Mouse (Mus musculus) lung, adult 2 months (tissue): Measurements from ENCODE around the gene Haspin. TPM values are rescaled to one million over a fixed set of nuclear protein-coding genes. Genes with fewer than 3 reads are reported as not detected.

Experiments
- DNase-seq: peaks from one replicate; pipeline ENCODE4 v3.0.0; 2022
- H3K4me1 ChIP-seq: fragments of 200-500 bp; 2 replicates; pipeline ENCODE4 v1.6.1; 2011; ENCODE audit warnings: low read length; ENCODE audit not compliant: control insufficient read depth, insufficient read depth
- H3K4me3 ChIP-seq: fragments of 200-500 bp; replicated peaks from 2 replicates; pipeline ENCODE3; 2011; ENCODE audit warnings: low read depth, mild to moderate bottlenecking, control low read depth, low read length; ENCODE audit errors: extremely low read depth
- CTCF ChIP-seq: fragments of 200-500 bp; IDR thresholded peaks from 2 replicates; pipeline ENCODE4 v1.5.1; 2011; ENCODE audit warnings: mild to moderate bottlenecking, low read length, control low read depth; ENCODE audit not compliant: insufficient read depth
- POLR2A ChIP-seq: fragments of 200-500 bp; IDR thresholded peaks from 2 replicates; pipeline ENCODE4 v1.6.1; 2011; ENCODE audit warnings: low read depth, mild to moderate bottlenecking, control low read depth, low read length, borderline replicate concordance; ENCODE audit errors: extremely low read depth
- WGBS: fragments of 180-500 bp; shearing (Covaris S2); methylation state at CpG from one replicate; pipeline ENCODE4 v1.1.7; 2018; 5-methylcytosine and 5-hydroxymethylcytosine counted together
- polyA plus RNA-seq: library from polyadenylated mRNA; depleted of rRNA; stranded (reverse); fragments of >200 nt; gene quantifications from 2 replicates; pipeline ENCODE4 v1.2.3, GENCODE M21; 2012; rRNA removed

Gene Haspin
- polyA plus RNA-seq, 1 experiment, result 0.41 TPM

GRCm38 (mm10) chr11:73092877-73093276 lies 45.2 kb downstream of the Haspin start:
- Histone ChIP-seq H3K4me1 (no peaks in the 10 kb centered on the region), H3K4me3 (no peak overlapping the region)
- TF ChIP-seq POLR2A (no peak), CTCF (no peak)
- WGBS, result 54% methylated on average over 7 of the region's 7 CpGs
- no peak for DNase-seq

GRCm38 (mm10) chr11:73092057-73092456 lies 46.0 kb downstream of the Haspin start:
- 61% methylated on average over 4 of the region's 4 CpGs for WGBS
- TF ChIP-seq CTCF, result no peak
- TF ChIP-seq POLR2A, result no peak
- H3K4me3 ChIP-seq, result no peak overlapping the region
- DNase-seq, result no peak
- H3K4me1 ChIP-seq, result no peaks in the 10 kb centered on the region

- WGBS, result 83% methylated on average over 2 of the region's 2 CpGs
- TF ChIP-seq CTCF, result no peak
- TF ChIP-seq POLR2A, result no peak
- Histone ChIP-seq H3K4me3 (no peak overlapping the region), H3K4me1 (no peaks in the 10 kb centered on the region)
- DNase-seq, result no peak
Observed at GRCm38 (mm10) chr11:73090826-73091225, 47.3 kb downstream of the Haspin start.

- no peak for DNase-seq
- no peak within 1 kb of the TSS for H3K4me3 ChIP-seq
- TF ChIP-seq POLR2A, result no peak
- TF ChIP-seq CTCF, result no peak
- no peaks in the 10 kb centered on the region for H3K4me1 ChIP-seq
- WGBS, result 70% methylated on average over 4 of the region's 4 CpGs
Observed at GRCm38 (mm10) chr11:73090283-73090682, 47.8 kb downstream of the Haspin start, which contains the start of gene Itgae. Itgae (plus strand) TSS chr11:73090583.

GRCm38 (mm10) chr11:73087700-73088480 lies 50.2 kb downstream of the Haspin start:
- TF ChIP-seq CTCF (no peak), POLR2A (no peak)
- no peak overlapping the region for H3K4me3 ChIP-seq
- H3K4me1 ChIP-seq, result 0 out of 2 replicates have a peak, but pooled peaks cover 2% of the 10 kb centered on the region
- DNase-seq, result no peak
- WGBS, result 43% methylated on average over 6 of the region's 6 CpGs

Other genes with a start within 250 kb of the Haspin start
- gene Atp2a3, start 177.1 kb downstream of the Haspin start, polyA plus RNA-seq, result 253 and 256 TPM in 2 replicates
- gene P2rx1, start 139.2 kb downstream of the Haspin start, polyA plus RNA-seq, result 3.2 and 4.4 TPM in 2 replicates
- gene Camkk1, start 119.3 kb downstream of the Haspin start, polyA plus RNA-seq, result 8.7 and 9.3 TPM in 2 replicates
- 1.7 and 3.6 TPM in 2 replicates for gene Ncbp3, start 90.5 kb downstream of the Haspin start, polyA plus RNA-seq
- 3.8 and 4.3 TPM in 2 replicates for gene Itgae, start 47.7 kb downstream of the Haspin start, polyA plus RNA-seq
- gene P2rx5, start 22.1 kb upstream of the Haspin start, polyA plus RNA-seq, result 3.2 and 5.5 TPM in 2 replicates
- 47.9 and 55.4 TPM in 2 replicates for gene Emc6, start 38.7 kb upstream of the Haspin start, polyA plus RNA-seq
- 109 and 123 TPM in 2 replicates for gene Tax1bp3, start 38.8 kb upstream of the Haspin start, polyA plus RNA-seq
- gene Ctns, start 60.7 kb upstream of the Haspin start, polyA plus RNA-seq, result 14.2 and 17.2 TPM in 2 replicates
- 3.7 and 4.4 TPM in 2 replicates for gene Shpk, start 61.2 kb upstream of the Haspin start, polyA plus RNA-seq
- 0.09 and 0.55 TPM in 2 replicates for gene Trpv1, start 96.0 kb upstream of the Haspin start, polyA plus RNA-seq
- 0.14 and 0.49 TPM in 2 replicates for gene Trpv3, start 129.1 kb upstream of the Haspin start, polyA plus RNA-seq
- 1.5 and 2.2 TPM in 2 replicates for gene Aspa, start 191.3 kb upstream of the Haspin start, polyA plus RNA-seq
- 0.05 TPM in 1 of 2 replicates, not detected in the other for gene Gm49340, start 191.4 kb upstream of the Haspin start, polyA plus RNA-seq
- not detected in 2 replicates for gene Spata22, start 191.4 kb upstream of the Haspin start, polyA plus RNA-seq
- not detected in 2 replicates for gene Olfr20, start 212.5 kb upstream of the Haspin start, polyA plus RNA-seq
- not detected in 2 replicates for gene Olfr376, start 233.0 kb upstream of the Haspin start, polyA plus RNA-seq